Mouse (Mus musculus) thymus, adult 2 months (tissue): ENCODE measurements around the gene Itpripl2.

ENCODE experiments used
- CTCF ChIP-seq: fragments of 200-500 bp; IDR thresholded peaks from 2 replicates; pipeline ENCODE4 v1.5.1; 2012; ENCODE audit warnings: mild to moderate bottlenecking, control low read depth, low read length, moderate library complexity, borderline replicate concordance; ENCODE audit not compliant: control insufficient read depth, poor library complexity, insufficient read depth; ENCODE audit errors: extremely low read depth
- POLR2A ChIP-seq: fragments of 200-500 bp; IDR thresholded peaks from 2 replicates; pipeline ENCODE4 v1.6.1; 2012; ENCODE audit warnings: mild to moderate bottlenecking, low read length, control low read depth, moderate library complexity; ENCODE audit not compliant: control insufficient read depth, poor library complexity, insufficient read depth; ENCODE audit errors: extremely low read depth

DNA sequence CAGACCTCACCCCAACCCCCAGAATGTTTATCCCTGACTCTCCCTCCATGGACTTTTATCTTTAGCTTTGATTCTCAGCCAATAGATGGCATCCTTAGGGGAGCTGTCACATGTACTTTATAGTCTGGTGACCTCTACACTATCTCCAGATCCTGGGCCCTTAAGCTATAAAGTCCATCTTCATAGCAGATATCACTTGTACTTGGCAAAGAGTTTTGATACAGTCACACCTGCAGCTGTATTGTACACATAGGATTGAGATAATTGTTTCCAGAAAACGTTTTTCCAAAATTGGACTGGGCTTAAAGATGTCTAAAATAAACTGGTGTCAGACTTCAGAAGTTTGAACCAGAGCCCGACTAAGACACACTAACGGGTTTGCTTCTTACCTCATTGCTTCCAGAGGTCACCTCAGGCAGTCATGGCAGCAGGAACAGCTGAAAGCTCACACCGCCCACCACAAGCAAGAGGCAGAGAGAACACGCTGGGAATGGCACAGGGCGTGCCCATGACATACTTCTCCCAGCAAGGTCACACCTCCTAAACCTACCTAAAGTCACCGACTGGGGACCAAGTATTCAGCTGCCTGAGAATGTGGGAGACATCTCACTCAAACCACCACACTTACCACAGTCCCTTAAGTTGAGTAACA, 8.1 kb upstream of the Itpripl2 start:
- TF ChIP-seq POLR2A (no peak), CTCF (no peak)
